Mouse (Mus musculus): ENCODE data around the gene Cyld. TPM values are rescaled to one million over a fixed set of nuclear protein-coding genes. Genes with fewer than 3 reads are reported as not detected.

Cyld gene
- polyA plus RNA-seq, 1 experiment from 2014 or later: 14.4 TPM

- Histone ChIP-seq H3K4me2 (peak overlapping the region; percentile 81), H3K9me3 (ENCODE audit: low read depth, low read length) (no peaks in the 10 kb centered on the region), H3K27ac (ENCODE audit: low read depth) (no peak overlapping the region), H3K27me3 (ENCODE audit: insufficient read depth, low read length) (no peaks in the 10 kb centered on the region), H3K36me3 (ENCODE audit: insufficient read depth) (no peaks in the 10 kb centered on the region), H3K9ac (no peak overlapping the region), H3K4me1 (ENCODE audit: insufficient read depth) (no peaks in the 10 kb centered on the region), H3K4me3 (ENCODE audit: low read depth, low read length) (peak overlapping the region; percentile 85)
- TF ChIP-seq CTCF (IDR thresholded peaks at IDR 0.05; ENCODE audit: low read depth): no peak
- no peak for DNase-seq
- peak; percentile 22; the same call in 1 of the 2 replicates for ATAC-seq (ENCODE audit: insufficient read depth)
- 20% methylated on average over 7 of the region's 7 CpGs for WGBS
These were observed 600 bp upstream of the Cyld start for GRCm38 (mm10) chr8:88696228-88696627.

- H3K4me1 ChIP-seq (ENCODE audit: insufficient read depth): no peaks in the 10 kb centered on the region
- no peaks in the 10 kb centered on the region for H3K9me3 ChIP-seq (ENCODE audit: low read depth, low read length)
- no peak for DNase-seq
- no peaks in the 10 kb centered on the region for H3K36me3 ChIP-seq (ENCODE audit: insufficient read depth)
- WGBS: 18% methylated on average over 4 of the region's 4 CpGs
- no peak overlapping the region for H3K27ac ChIP-seq (ENCODE audit: low read depth)
- no peaks in the 10 kb centered on the region for H3K27me3 ChIP-seq (ENCODE audit: insufficient read depth, low read length)
- peak overlapping the region; percentile 85 for H3K4me3 ChIP-seq (ENCODE audit: low read depth, low read length)
- peak overlapping the region; percentile 81 for H3K4me2 ChIP-seq
- no peak for TF ChIP-seq CTCF (IDR thresholded peaks at IDR 0.05; ENCODE audit: low read depth)
- ATAC-seq (ENCODE audit: insufficient read depth): no peak
- H3K9ac ChIP-seq: peak overlapping the region; percentile 84
These were observed 809 bp downstream of the Cyld start for GRCm38 (mm10) chr8:88697642-88698031.

DNA sequence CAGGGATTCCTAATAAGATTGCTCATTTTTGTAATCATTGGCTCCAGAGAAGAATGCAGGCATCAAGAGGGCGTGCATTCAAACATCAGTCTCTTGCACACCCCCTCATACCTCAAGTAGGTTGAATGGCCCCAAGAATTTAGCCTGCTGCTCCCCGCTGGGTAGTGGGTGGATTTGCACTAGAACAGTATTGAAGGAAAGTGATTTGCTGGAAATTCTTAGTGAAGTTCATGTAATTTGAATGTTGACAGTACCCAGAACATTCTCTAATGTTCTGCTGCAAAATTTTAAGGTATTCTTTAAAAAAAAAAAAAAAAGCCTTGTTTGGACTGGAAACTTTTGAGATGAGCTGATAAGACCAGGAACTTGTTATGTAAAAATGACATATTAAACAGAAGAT, 1.2 kb downstream of the Cyld start:
- H3K36me3 ChIP-seq (ENCODE audit: insufficient read depth): no peaks in the 10 kb centered on the region
- H3K9me3 ChIP-seq (ENCODE audit: low read depth, low read length): no peaks in the 10 kb centered on the region
- DNase-seq: no peak
- H3K4me2 ChIP-seq: peak overlapping the region; percentile 81
- TF ChIP-seq CTCF (IDR thresholded peaks at IDR 0.05; ENCODE audit: low read depth): no peak
- H3K27me3 ChIP-seq (ENCODE audit: insufficient read depth, low read length): no peaks in the 10 kb centered on the region
- 41% methylated on average over 2 of the region's 2 CpGs for WGBS
- H3K27ac ChIP-seq (ENCODE audit: low read depth): no peak overlapping the region
- H3K9ac ChIP-seq: peak overlapping the region; percentile 84; the same call in 1 of the 2 replicates
- H3K4me3 ChIP-seq (ENCODE audit: low read depth, low read length): peak overlapping the region; percentile 85
- ATAC-seq (ENCODE audit: insufficient read depth): no peak
- H3K4me1 ChIP-seq (ENCODE audit: insufficient read depth): no peaks in the 10 kb centered on the region

- 15% methylated on average over 2 of the region's 2 CpGs for WGBS
- H3K9ac ChIP-seq: no peak overlapping the region
- no peaks in the 10 kb centered on the region for H3K9me3 ChIP-seq (ENCODE audit: low read depth, low read length)
- no peak for DNase-seq
- H3K4me1 ChIP-seq (ENCODE audit: insufficient read depth): no peaks in the 10 kb centered on the region
- H3K27me3 ChIP-seq (ENCODE audit: insufficient read depth, low read length): no peaks in the 10 kb centered on the region
- no peak for ATAC-seq (ENCODE audit: insufficient read depth)
- H3K4me2 ChIP-seq: no peak overlapping the region
- H3K36me3 ChIP-seq (ENCODE audit: insufficient read depth): no peaks in the 10 kb centered on the region
- no peak overlapping the region for H3K4me3 ChIP-seq (ENCODE audit: low read depth, low read length)
- peak; percentile 33 for TF ChIP-seq CTCF (IDR thresholded peaks at IDR 0.05; ENCODE audit: low read depth)
- H3K27ac ChIP-seq (ENCODE audit: low read depth): no peak overlapping the region
These were observed 4.8 kb downstream of the Cyld start for GRCm38 (mm10) chr8:88701611-88702010.

- ATAC-seq (ENCODE audit: insufficient read depth) (no peak), DNase-seq (no peak)
- WGBS: 73% methylated on average over 3 of the region's 3 CpGs
- Histone ChIP-seq H3K27ac (ENCODE audit: low read depth) (no peak overlapping the region), H3K4me1 (ENCODE audit: insufficient read depth) (no peaks in the 10 kb centered on the region), H3K4me3 (ENCODE audit: low read depth, low read length) (no peak overlapping the region), H3K9ac (no peak overlapping the region), H3K4me2 (no peak overlapping the region), H3K36me3 (ENCODE audit: insufficient read depth) (no peaks in the 10 kb centered on the region), H3K27me3 (ENCODE audit: insufficient read depth, low read length) (no peaks in the 10 kb centered on the region), H3K9me3 (ENCODE audit: low read depth, low read length) (no peaks in the 10 kb centered on the region)
- no peak for TF ChIP-seq CTCF (IDR thresholded peaks at IDR 0.05; ENCODE audit: low read depth)
These were observed 6.0 kb downstream of the Cyld start for GRCm38 (mm10) chr8:88702816-88703215.

- Histone ChIP-seq H3K9me3 (ENCODE audit: low read depth, low read length) (no peaks in the 10 kb centered on the region), H3K4me2 (no peak overlapping the region)
- DNase-seq: no peak
These were observed 26.6 kb downstream of the Cyld start for GRCm38 (mm10) chr8:88723256-88723963.

DNA sequence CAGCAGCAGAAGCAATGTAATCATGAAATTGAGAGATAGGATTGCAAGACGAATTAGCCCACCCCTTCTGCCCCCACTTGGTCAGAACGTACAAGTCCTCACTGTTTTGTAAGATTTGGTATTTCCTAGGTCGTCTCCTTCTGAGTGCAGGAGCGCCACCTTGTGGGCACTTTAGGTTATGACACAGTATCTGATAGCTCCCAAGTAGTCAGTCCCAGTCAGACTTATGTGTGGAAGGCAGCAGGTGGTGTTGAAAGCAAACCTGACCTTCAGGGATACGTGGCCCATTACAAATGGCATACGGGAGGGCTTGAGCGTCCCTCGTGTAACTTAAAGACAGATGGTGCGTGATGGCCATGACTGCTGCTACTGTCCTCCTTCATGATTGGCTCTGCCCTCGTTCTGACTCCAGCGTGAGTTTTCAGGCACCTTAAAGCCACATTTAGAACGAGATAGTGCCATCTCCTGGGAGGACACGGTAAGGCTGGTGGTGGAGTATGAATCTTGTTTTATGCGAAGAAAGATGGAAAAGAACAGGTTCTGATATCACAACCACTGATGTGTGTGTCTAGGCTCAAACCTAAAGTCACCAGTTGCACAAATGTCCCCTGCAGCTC, 58.5 kb downstream of the Cyld start:
- ATAC-seq (ENCODE audit: insufficient read depth) (peak; percentile 84), DNase-seq (peak; percentile 94)
- H3K36me3 ChIP-seq (ENCODE audit: insufficient read depth): no peaks in the 10 kb centered on the region
- no peaks in the 10 kb centered on the region for H3K4me1 ChIP-seq (ENCODE audit: insufficient read depth)
- H3K4me3 ChIP-seq (ENCODE audit: low read depth, low read length): no peak overlapping the region
- no peak overlapping the region for H3K9ac ChIP-seq
- no peaks in the 10 kb centered on the region for H3K27me3 ChIP-seq (ENCODE audit: insufficient read depth, low read length)
- H3K9me3 ChIP-seq (ENCODE audit: low read depth, low read length): no peaks in the 10 kb centered on the region
- H3K27ac ChIP-seq (ENCODE audit: low read depth): no peak overlapping the region
- peak overlapping the region; percentile 48 for H3K4me2 ChIP-seq
- TF ChIP-seq CTCF (IDR thresholded peaks at IDR 0.05; ENCODE audit: low read depth): peak; percentile 92
- WGBS: 2% methylated on average over 14 of the region's 14 CpGs

More at GRCm38 (mm10) chr8:88723256-88723963, 26.6 kb downstream of the Cyld start:
- TF ChIP-seq CTCF (IDR thresholded peaks at IDR 0.05; ENCODE audit: low read depth): no peak
- H3K9ac ChIP-seq: no peak overlapping the region
- no peak for ATAC-seq (ENCODE audit: insufficient read depth)
- no peaks in the 10 kb centered on the region for H3K4me1 ChIP-seq (ENCODE audit: insufficient read depth)
- H3K27me3 ChIP-seq (ENCODE audit: insufficient read depth, low read length): no peaks in the 10 kb centered on the region
- peaks cover 18% of the 10 kb centered on the region; the same call in 1 of the 2 replicates for H3K36me3 ChIP-seq (ENCODE audit: insufficient read depth)
- H3K4me3 ChIP-seq (ENCODE audit: low read depth, low read length): no peak overlapping the region
- 87% methylated on average over 2 of the region's 2 CpGs for whole genome bisulfite sequencing
- H3K27ac ChIP-seq (ENCODE audit: low read depth): no peak overlapping the region
